Mouse (Mus musculus): ENCODE measurements at regions not wholly inside any gene's neighbourhood (a gene's known extent, or its start where the extent isn't known, plus 50 kb on each side); places are given as distances from the start of the nearest gene placed in this dataset.
"Not testable (repeated sequence)": the region's sequence is repeated elsewhere in the genome, so short reads cannot be mapped to it uniquely, and the experiment has no call there.

DNA sequence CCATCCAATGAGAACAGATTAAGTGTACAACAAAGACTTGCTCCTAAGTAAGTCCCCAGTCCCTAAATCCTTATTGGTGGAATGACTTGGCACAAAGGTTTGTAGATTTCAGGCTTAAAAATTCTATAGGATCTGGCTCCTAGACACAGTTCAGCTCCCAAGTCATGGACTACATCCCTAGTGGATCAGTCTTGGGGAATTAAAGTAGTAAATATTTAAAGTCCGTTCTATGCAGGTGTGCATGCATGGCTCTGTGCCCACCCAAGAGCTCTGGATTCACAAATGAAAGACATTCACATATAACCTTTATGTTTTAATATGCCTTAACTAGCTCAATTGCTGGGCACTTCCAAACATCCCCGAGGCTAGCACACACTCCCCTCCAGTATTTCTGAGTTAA, 162.8 kb downstream of the Akr1d1 start:
- DNase-seq (ENCODE audit: low read depth, low spot score), result no peak

DNA sequence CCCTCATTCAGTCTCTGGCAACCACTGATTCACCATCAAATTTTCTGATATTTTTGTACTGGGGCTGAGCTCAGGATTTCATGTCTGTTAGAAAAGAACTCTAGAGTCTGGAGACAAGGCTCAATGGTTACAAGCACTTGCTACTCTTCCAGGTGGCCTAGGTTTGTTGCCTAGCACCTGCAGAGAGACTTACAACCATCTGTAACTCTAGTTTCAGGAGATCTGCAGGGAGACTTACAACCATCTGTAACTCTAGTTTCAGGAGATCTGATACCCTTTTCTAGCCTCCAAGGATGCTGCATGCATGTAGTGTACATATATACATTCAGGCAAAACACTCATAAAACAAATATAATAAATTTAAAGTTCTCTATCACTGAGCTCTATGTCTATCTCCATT, 166.1 kb downstream of the Akr1d1 start:
- DNase-seq (ENCODE audit: low read depth, low spot score), result no peak

DNA sequence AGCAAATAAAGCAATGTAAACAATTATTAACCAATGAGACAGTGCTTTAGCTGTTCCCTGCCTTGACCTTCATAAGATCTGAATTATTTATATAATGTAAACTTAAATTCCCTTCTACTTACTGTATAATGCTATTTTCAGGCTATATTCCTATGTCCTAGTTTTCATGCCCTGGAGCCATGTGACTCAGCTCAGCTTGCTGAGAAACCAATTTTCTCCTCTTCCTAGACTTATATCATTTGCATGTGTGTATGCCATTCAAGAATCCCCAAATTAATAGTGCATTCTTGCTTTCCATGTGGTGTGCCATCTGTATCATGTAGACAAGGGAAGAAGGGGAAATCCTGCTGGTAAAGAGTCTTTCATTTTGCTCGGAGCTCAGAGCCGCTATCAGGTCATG, 166.7 kb upstream of the Trim24 start:
- no peak for DNase-seq (ENCODE audit: low read depth, low spot score)

DNA sequence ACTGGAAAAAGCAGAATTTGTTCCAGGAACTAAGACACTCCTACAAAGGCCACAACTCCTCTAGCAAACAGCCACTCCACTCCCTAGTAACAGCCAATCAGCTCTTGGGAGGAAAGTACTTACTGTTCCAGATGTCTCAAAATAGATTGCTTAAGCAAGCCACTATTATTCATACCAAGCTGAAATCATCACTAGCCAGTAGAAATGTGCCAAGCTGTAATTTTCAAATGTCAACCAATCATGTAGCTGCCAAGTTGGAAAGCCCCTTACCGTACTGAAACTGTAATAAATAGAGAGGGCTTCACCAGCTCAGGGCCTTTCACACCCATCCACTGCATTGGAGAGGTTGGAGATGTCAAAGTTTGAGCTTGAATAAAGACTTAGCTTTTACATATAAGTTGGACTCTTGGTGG, 164.9 kb upstream of the Trim24 start:
- no peak for DNase-seq (ENCODE audit: low read depth, low spot score)

DNA sequence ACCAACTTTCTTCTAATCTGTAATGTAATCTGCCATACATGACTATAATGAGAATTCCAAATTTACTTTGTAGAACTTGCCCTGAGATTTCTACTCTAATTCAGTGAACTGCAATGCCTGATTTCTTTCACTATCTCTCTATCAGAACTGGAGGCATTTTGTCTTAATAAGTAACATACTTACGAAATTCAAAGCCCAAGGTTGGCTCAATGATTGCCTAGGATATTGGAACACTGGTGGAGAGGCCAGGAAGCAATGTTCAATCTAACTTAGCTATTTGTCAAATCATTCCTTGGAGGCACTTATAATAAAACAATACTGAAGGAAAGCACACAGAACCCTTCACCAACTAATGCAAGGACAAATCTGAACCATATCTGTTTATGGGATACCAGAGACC, 162.9 kb upstream of the Trim24 start:
- DNase-seq (ENCODE audit: low read depth, low spot score), result not testable (repeated sequence)

DNA sequence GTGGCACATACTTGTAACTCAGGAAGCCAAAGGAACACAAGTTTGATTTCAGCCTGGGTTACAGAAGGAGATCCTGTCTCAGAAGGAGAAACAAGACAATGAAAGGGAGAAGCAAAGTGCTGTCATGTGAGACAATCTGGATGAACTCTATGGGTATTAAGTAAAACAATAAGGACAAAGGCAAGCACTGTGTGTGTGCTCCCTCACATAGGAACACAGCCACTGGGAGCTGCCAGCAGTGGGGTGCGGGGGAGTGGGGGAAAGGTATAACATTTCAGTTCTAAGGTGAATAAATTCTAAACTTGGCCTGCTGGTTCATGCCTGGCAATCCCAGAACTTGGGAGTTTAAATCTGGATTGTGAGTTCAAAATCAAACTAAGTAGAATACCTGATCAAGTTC, 158.8 kb upstream of the Trim24 start:
- no peak for DNase-seq (ENCODE audit: low read depth, low spot score)

DNA sequence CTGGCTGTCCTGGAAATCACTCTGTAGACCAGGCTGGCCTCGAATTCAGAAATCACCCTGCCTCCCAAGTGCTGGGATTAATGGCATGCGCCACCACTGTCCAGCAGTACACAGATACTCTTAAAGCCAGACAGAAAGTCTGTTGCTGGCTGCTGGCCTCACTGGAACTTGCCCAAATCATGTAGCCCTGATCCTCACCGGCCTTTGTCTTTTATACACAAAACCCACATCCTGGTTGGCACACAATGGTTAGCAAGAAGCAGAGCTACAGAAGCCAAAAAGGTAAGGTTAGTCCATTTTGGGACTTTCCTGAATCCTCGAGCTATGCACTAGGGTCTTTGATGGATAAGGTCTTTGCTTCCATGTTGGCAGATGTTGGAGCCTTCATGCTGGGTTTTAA, 157.2 kb upstream of the Trim24 start:
- DNase-seq (ENCODE audit: low read depth, low spot score), result no peak

DNA sequence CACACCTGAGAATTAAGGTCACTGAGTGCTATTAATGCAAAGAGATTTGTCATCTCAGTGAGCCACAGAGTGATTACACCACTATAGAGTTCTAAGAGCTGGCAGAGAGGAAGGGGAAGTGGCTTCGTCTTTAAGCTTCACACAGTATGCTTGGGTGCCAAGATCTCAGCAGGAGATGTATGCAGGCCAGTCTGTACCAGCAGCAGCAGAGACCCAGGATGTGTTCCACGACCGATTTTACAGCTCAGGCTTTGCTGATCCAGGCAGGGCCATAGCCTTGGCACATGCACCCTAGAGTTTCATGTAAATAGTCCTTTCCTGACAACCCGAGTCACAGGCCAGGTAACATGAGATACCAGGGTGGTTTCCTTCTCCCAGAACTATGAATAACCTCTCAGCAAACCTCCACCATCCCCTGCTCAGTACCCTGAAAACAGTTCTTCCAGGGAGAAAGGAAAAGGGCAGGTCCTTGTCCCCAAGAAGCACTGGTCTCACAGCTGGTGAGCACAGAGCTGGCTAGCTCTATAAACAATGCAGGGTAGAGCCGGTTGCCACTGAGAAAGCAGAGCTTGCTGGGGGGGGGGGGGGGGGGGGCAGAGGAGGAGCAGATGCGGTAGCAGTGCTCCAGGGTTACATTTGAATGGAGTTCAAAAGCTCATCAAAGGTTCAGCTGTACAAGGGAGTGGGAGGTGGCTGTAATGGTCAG, 156.2 kb upstream of the Trim24 start:
- DNase-seq (ENCODE audit: low read depth, low spot score), result peak; percentile 41

DNA sequence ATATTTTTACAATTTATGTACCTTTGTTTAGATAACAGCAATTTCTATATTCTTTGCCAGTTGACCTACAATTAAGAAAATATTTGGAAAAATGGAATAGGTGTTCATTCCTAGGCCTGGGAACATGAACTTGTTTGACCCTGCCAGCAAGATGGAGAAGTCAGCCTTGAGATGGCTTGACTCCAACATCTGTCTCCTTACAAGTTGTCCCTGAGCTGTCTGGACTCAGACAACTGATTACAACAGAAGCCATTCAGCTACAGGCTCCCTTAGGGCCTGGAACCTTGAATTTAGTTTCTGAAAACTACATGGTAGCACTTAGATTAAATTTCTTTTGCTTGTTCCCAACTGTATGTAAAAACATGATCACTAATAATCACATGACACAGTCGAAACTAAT, 148.9 kb upstream of the Trim24 start:
- DNase-seq (ENCODE audit: low read depth, low spot score), result no peak

DNA sequence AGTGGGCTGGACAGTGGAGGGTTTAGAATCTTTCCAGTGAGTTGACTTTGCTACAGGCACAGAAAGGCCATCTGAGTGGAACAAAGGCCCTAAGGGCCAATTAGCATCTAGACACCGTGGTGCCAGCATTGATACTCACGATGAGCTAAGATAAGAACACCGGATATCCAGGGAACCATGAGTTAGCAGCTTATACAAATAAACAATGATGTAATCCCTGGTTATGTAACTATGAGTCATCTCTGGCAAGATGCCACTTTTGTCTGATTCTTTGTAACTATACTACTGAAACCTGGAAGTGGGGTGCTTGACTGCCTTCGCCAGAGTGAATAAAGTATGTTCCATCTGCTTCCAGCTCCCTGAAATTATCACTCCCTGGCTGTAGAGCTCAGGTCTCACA, 147.3 kb upstream of the Trim24 start:
- no peak for DNase-seq (ENCODE audit: low read depth, low spot score)

DNA sequence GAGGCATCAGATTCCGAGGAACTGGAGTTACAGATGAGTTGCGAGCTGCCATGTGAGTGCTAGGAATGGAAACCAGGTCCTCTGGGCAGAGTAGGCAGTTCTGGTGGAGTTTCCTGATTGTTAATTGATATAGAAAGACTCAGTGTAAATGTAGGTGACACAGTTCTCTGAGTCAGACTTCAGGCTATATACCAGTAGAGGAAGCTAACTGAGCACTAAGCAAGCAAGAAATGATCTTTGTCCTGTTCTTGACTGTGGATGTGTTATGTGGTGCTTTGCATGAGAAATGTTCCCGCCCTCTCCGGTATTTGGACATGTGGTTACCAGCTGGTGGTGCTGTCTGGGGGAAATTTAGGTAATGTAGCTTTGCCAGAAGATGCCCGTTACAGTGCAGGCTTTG, 146.4 kb upstream of the Trim24 start:
- no peak for DNase-seq (ENCODE audit: low read depth, low spot score)

DNA sequence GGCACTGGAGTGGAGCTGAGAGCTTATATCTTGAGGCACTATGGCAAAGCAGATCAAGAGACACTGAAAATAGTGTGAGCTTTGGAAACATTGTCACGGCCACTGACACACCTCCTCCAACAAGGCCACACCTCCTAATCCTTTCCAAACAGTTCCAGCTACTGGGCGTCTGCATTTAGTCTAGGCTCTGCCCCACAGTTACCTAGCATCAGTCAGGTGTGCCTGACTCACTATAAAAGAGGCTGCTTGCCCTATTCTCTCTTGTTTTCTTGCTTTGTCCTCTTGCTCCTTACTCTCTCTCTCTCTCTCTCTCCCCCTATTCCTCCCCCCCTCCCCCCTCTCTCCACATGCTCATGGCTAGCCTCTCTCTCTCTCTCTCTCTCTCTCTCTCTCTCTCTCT, 142.0 kb upstream of the Trim24 start:
- DNase-seq (ENCODE audit: low read depth, low spot score), result peak; percentile 61

DNA sequence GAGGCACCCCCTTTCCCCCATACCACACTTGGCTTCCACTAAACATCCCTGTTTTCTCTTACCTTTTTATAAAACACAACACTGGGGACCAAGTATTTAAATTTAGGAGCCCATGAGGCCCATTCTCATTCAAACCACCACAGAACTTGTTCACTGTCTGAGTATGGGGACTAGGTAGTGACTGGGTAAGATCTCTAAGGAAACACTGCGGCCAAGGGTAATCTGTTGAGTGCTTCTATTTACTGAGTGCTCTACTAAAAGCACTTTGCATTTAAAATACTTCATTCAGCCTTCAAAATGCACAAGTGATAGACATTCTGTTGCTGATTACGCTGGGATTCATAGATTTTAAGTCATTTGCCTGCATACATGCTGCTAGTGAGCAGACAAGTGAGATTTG, 141.4 kb upstream of the Trim24 start:
- DNase-seq (ENCODE audit: low read depth, low spot score), result peak; percentile 83

DNA sequence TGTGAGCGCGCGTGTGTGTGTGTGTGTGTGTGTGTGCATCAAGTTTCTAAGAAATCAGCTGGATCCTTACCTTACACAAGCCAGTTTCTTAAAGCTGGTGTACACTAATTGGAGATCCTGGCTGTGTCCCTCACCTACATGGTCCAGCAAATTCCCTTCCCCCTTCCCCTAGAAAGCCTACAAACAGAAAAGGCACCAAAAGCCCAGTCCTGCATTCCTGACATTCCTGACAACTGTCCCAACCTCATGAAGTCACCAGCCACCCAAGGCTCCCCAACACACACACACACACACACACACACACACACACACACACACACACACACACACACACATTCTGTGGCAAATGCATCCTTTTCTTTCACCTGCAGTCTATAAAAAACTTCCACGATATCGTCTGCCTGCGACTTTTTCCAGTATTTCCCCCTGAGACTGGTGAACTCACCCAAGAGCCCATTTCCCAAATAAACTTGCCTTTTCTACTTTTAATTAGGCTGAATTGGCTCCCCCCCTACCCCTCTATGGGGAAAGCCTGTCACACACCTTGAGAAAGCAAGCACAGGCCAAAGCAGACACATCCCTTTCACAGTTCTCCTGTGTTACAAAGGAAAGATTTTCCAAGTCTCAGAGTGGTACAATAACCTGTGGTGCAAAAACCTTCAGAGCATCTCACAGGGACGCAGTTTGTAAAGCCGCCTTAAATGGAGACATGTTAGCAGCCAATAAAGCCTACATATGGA, 139.9 kb upstream of the Trim24 start:
- DNase-seq (ENCODE audit: low read depth, low spot score), result peak; percentile 69

DNA sequence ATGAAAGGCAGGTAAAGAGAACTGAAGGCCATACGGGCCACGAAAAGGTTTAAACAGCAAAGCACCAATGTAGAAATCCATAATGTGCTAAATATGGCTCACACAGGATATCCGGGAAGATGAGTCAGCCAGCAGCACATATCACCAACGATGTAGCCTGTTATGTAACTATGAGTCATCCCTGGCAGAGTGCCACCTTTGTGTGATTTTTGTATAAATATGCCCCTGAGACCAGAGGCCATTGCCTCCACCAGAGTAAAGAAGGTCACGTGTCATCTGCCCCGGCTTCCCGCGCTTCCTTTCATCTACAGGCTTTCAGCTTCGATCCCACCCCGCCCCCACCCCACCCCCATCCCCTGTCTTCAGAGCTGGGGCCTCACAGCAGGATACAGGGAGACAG, 138.2 kb upstream of the Trim24 start:
- peak; percentile 69 for DNase-seq (ENCODE audit: low read depth, low spot score)

DNA sequence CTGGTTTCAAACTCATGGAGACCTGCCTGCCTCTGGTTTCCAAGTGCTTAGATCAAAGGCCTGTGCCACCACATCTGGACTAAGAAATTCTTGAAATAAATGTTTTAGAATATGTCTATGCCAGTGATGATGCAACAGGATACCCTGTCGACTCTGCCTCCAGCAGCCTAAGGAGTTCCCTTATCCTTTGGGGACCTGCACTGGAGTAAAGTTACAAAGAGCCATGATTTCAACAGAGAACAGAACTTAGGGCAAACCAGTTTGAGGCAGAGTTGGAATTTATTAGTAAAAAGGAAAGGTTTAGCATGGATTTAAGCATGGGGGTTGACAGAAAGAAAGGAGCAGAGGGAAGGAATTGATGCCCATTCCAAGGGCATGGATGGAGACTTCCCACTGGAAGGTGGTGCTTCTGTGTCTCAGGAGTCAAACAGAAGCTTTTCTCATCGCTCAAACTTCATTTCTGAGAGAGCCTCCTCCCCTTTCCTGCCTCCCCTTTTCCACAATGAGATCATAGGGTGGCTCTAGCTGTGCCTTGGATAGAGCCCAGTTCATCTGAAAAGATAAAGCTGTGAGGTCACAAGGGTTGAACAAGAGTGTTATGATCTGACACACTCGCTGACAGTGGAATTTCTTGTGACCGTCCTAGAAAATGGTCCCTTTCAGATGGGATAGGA, 135.2 kb upstream of the Trim24 start:
- DNase-seq (ENCODE audit: low read depth, low spot score), result no peak

DNA sequence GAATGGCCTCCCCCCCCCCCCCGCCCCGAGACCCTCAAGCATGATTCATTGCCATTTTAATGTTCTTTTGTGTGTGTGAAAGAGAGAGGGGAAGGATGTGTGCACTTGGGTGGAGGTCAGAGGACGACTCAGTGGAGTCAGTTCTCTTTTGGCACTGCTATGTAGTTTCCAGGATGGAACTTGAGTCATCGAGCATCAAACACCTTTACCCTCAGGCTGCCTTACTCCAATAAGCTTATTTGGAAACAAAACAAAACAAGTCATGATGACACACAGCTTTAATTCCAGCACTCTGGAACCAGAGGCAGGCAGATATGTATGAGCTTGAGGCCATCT, 134.7 kb upstream of the Trim24 start:
- DNase-seq (ENCODE audit: low read depth, low spot score), result no peak

DNA sequence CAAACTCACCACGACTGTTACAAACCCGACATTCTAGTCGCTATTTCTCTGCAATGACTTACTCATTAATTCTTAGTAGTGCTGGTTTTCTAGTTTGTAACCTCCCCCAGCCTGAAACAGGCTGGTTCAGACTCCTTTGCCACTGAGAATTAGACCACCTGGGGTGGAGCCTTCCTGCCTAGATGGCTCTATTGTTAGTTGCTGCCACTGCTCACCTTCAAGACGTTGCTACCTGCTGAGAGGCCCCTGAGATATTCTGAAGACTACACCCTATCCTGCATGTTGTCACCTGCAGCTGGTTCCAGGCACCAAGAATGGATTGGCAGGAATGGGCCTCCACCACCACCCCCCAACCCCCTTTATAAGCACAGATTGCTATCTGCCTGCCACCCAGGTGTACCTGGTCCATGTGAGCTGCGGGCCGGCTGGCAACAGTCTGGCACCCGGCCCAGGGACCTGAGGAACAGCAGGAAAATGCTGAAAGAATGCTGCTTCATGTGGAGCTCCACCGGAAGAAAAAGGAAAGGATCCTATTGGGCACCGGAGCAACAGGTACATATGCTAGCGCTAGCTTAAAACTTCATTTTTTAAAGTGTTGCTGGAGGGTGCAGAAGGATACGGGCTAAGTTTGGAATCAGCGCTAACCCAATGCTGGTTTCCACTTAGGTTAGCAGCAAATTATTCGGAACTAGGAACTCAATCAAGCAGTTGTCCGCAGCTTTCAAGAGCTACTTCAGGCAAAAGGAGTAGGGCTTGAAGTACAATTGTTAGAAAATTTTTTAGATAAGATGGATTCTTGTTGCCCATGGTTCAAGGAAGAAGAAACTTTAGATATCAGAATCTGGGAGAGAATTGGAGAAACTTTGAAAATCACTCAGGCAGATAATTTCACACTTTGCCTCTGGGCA, 129.4 kb upstream of the Trim24 start:
- DNase-seq (ENCODE audit: low read depth, low spot score), result peak; percentile 86

DNA sequence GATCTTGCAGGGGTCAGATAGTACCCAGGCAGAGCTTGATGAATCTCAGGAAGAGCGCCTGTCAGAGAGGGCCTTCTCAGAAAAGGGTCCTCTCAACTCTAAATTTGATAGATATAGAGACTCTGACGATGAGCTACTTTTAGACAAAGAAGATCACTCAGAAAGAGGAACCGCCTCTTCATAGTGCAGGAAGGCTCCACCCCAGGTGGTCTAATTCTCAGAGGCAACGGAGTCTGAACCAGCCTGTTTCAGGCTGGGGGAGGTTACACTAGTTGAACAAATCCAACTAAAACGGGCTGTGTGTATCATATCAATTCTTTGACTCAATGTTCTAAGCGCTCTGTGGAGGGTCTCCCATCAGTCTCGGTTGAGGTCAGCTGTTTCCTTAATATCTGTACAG, 128.7 kb upstream of the Trim24 start:
- DNase-seq (ENCODE audit: low read depth, low spot score), result not testable (repeated sequence)

DNA sequence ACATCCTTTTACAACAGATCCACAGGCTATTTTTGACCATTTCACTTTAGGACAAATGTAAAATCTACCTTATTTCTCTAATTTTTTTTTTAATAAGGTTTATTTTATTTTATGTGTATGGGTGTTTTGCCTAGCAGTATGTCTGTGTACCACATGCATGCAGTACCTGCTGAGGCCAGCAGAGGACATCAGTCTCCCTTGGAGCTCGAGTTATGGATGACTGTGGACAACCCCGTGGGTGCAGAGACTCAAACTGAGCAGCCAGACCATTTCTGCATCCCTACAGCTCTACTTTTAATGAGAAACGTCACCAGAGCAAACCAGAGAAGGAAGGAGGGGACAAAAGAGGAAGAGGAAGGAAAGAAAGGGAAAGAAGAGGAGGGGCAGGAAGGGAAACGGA, 125.9 kb upstream of the Trim24 start:
- DNase-seq (ENCODE audit: low read depth, low spot score), result peak; percentile 85

DNA sequence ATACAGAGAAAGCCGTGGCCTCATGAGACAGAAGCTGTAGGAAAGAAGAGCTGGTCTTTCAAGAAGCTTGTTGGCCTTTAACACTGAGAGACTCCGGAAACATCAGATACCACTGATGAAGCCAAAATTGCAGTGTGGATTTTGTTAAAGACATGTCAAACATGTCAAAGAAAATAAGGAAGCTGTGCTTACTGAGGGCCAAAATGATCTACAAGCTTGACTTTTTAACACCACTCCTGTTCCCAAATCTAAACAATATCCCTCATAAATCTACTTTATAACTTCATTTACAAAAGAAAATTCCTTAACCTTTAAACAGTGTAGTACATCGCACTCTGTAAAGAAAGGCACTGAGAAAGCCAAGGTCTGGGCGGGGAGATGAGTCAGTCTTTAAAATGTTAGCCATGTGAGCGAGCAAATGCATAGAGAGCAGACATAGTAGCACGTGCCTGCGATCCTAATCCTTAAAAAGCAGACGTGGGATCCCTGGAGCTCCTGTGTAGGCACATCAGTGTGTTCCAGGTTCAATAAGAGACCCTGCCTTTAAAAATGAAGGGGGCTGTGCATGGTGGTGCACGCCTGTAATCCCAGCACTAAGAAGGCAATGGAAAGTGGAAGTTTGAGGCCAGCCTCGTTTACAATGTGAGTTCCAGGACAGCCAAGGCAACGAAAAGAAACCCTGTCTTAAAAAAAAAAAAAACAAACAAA, 125.1 kb upstream of the Trim24 start:
- DNase-seq (ENCODE audit: low read depth, low spot score), result no peak
